Mouse (Mus musculus): ENCODE data around the gene Col9a2. TPM values are rescaled to one million over a fixed set of nuclear protein-coding genes. Genes with fewer than 3 reads are reported as not detected.
"Not testable (repeated sequence)": the region's sequence is repeated elsewhere in the genome, so short reads cannot be mapped to it uniquely, and the experiment has no call there.

Gene Col9a2
- polyA plus RNA-seq, 1 experiment from 2014 or later: 97.9 TPM

DNA sequence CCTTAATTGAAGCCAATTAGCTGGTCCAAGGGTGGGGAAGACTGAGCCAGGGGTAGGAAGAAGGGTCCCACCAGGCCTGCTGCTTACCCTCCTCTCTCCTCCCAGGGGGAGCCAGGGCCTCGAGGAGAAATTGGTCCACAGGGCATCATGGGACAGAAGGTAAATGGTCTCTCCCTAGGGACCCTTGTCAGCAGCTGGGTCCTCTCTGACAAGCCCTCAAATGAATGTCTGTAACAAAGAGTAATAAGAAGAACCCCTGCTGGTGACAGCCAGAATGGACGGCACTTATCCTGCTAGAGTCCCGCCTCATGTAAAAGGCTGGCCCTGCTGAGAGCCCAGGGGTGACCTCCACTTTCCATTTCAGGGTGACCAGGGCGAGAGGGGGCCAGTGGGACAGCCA is 12.7 kb downstream of the Col9a2 start:
- Histone ChIP-seq H3K27ac (replicated peaks) (no peak overlapping the region), H3K9ac (no peak overlapping the region), H3K27me3 (no peaks in the 10 kb centered on the region), H3K4me2 (replicated peaks) (no peak overlapping the region), H3K4me3 (replicated peaks) (no peak overlapping the region), H3K4me1 (peaks cover 11% of the 10 kb centered on the region; the same call in 1 of the 2 replicates), H3K36me3 (no peaks in the 10 kb centered on the region), H3K9me3 (replicated peaks) (no peaks in the 10 kb centered on the region)
- peak; percentile 48; the same call in 1 of the 2 replicates for ATAC-seq (ENCODE audit: insufficient number of reproducible peaks, low FRiP score, low TSS enrichment, low read depth)
- WGBS: 40% methylated on average over 4 of the region's 4 CpGs

DNA sequence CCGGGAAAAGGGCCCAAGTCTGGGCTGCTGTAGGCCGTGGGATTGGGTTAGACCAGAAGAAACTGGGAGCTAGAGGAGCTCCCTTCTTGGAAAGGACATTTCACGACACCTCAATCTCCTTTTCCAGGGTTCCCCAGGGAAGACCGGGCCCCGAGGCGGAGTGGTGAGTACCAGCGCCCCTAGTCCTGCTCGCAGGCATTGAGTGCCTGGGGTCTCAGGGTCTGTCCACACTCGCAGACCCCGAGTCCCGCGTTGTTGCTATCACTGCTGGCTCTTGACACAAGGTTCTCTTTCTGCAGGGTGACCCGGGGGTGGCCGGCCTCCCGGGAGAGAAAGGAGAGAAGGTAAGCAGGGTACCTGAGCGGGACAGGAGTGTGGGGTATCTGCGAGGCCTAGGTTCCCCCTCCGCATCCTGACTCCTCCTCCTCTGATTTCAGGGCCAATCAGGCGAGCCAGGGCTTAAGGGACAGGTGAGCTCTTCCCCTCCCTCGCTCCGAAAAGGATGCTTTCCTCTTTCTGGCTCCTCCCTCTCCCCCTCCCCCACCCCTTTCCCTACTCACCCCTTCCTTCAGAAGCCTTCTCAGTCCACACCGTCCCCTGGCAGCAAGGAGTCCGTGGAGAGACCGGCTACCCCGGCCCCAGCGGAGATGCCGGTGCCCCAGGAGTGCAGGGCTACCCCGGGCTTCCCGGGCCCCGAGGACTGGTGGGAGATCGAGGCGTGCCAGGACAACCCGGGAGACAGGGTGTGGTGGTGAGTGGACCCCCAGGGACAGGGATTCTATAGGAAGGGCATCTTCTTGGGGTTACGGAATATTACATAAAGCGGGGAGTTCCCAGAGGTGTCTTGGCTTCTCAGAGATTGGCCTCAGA is 13.5 kb downstream of the Col9a2 start:
- 11% methylated on average over 35 of the region's 35 CpGs for WGBS
- Histone ChIP-seq H3K27me3 (no peaks in the 10 kb centered on the region), H3K4me1 (peaks cover 11% of the 10 kb centered on the region; the same call in 1 of the 2 replicates), H3K4me2 (replicated peaks) (peak overlapping the region; percentile 33), H3K36me3 (no peaks in the 10 kb centered on the region), H3K9me3 (replicated peaks) (no peaks in the 10 kb centered on the region), H3K27ac (replicated peaks) (no peak overlapping the region), H3K9ac (no peak overlapping the region), H3K4me3 (replicated peaks) (peak overlapping the region; percentile 12)
- 0 out of 2 replicates have a peak, but pooled peaks have one; percentile 15 for ATAC-seq (ENCODE audit: insufficient number of reproducible peaks, low FRiP score, low TSS enrichment, low read depth)

DNA sequence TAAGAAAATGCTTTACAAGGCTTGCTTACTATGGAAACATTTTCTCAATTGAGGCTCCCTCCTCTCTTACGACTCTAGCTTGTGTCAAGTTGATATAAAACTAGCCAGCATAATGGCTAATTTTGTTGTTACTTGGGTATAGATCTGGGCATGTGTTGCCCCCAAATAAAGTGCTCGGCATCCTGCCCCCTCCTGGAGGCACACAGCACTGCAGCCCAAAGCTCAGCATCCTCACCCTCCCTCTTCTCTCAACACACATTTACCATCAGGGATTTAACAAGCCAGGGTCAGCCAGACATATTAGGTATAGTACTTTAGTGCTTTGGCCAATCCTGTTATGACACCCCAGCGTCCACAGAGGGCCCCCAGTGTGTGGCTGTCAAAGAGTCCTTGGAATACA is 17.2 kb downstream of the Col9a2 start:
- no peak overlapping the region for H3K9ac ChIP-seq
- H3K27me3 ChIP-seq: no peaks in the 10 kb centered on the region
- peaks cover 12% of the 10 kb centered on the region for H3K36me3 ChIP-seq
- peaks cover 11% of the 10 kb centered on the region; the same call in 1 of the 2 replicates for H3K4me1 ChIP-seq
- H3K9me3 ChIP-seq (replicated peaks): no peaks in the 10 kb centered on the region
- WGBS: 52% methylated on average over 3 of the region's 3 CpGs
- no peak for ATAC-seq (ENCODE audit: insufficient number of reproducible peaks, low FRiP score, low TSS enrichment, low read depth)
- H3K4me3 ChIP-seq (replicated peaks): no peak overlapping the region
- H3K27ac ChIP-seq (replicated peaks): no peak overlapping the region
- H3K4me2 ChIP-seq (replicated peaks): no peak overlapping the region

DNA sequence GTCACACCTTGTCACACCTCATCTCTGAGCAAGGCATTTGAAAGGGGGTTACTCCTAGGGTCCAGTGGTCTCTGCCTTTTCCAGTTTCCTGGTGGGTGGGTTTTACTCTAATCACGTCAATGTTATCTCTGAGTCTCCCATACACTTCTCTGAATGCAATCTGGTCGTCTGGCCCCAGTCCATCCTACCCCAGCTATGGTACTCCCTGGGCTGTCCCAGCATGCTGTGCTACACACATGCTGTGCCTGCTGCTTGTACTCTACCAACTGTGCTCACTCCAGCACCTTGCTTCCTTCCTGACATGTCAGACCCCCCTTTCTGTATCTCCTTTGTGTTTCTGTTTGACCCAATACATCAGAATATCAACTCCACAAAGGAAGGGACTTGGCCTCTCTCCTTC is 17.8 kb downstream of the Col9a2 start:
- peaks cover 13% of the 10 kb centered on the region for H3K36me3 ChIP-seq
- H3K27me3 ChIP-seq: no peaks in the 10 kb centered on the region
- H3K27ac ChIP-seq (replicated peaks): no peak overlapping the region
- no peaks in the 10 kb centered on the region for H3K9me3 ChIP-seq (replicated peaks)
- ATAC-seq (ENCODE audit: insufficient number of reproducible peaks, low FRiP score, low TSS enrichment, low read depth): no peak
- H3K9ac ChIP-seq: no peak overlapping the region
- no peak overlapping the region for H3K4me2 ChIP-seq (replicated peaks)
- 58% methylated on average over 2 of the region's 2 CpGs for WGBS
- peaks cover 11% of the 10 kb centered on the region; the same call in 1 of the 2 replicates for H3K4me1 ChIP-seq
- H3K4me3 ChIP-seq (replicated peaks): no peak overlapping the region

DNA sequence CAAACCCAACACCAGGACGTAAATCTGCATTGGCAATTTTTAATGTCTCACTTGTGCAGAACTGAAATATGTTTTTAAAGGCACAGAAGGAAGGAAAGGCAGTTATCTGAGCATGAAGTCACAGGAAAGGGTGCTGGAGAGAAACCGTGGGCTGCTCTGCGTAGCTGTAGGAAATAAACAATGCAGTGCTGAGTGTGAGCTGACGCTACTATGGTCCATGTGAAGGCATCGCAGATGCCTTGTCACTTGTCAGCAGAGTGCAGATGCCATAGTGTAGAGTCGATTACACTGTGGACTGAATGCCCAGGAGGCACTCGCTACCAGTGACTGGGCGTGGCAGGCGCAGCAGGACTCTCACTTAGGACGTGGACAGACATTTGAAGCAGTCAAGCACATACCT is 20.0 kb downstream of the Col9a2 start:
- H3K4me2 ChIP-seq (replicated peaks); H3K4me3 ChIP-seq (replicated peaks); H3K9me3 ChIP-seq (replicated peaks); H3K4me1 ChIP-seq; ATAC-seq (ENCODE audit: insufficient number of reproducible peaks, low FRiP score, low TSS enrichment, low read depth); H3K27ac ChIP-seq (replicated peaks); H3K27me3 ChIP-seq; H3K9ac ChIP-seq: not testable (repeated sequence)
- H3K36me3 ChIP-seq: peaks cover 29% of the 10 kb centered on the region
- 91% methylated on average over 10 of the region's 10 CpGs for WGBS

DNA sequence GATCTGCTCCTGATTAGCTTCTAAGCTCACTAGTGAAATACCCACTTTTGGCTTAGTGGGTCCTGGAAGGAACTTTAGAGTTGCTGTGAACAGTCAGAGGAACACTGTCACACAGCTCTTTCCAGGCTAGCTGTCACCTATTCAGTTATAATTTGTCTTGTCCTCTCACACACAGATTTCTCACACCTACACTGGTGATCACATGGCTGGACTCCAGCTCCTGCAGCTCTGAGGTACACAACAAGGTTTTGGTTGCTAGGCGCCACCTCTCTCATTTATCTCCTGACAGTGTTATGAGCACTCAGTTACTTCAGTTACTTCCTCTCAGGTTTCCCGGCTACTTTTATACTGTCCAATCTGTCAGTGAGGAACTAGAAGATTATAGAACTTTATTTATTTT is 26.2 kb downstream of the Col9a2 start:
- Histone ChIP-seq H3K9ac (no peak overlapping the region), H3K9me3 (replicated peaks) (no peaks in the 10 kb centered on the region), H3K27ac (replicated peaks) (no peak overlapping the region), H3K36me3 (peaks cover 47% of the 10 kb centered on the region), H3K4me2 (replicated peaks) (no peak overlapping the region), H3K4me3 (replicated peaks) (no peak overlapping the region), H3K4me1 (no peaks in the 10 kb centered on the region), H3K27me3 (no peaks in the 10 kb centered on the region)
- WGBS: 90% methylated on average over 2 of the region's 2 CpGs
- no peak for ATAC-seq (ENCODE audit: insufficient number of reproducible peaks, low FRiP score, low TSS enrichment, low read depth)

DNA sequence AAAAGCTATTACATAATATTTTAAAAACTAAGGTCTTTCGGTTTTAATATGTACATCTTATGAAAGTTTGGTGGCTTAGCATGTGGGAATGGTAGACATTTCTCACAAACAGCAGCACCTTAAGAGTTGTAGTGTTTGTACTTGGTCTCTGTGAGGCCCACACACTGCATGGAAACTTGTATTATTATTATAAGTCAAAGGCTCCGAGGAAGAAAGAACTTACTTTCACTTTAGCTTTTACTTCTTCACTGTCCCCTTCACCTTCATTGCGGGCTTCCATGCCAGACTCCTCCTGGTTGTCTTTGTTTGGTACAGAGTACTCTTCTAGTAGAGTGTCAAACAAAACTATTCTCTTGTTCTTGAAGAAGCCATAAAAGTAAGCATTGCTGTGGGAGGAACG is 35.1 kb downstream of the Col9a2 start:
- no peak for ATAC-seq (ENCODE audit: insufficient number of reproducible peaks, low FRiP score, low TSS enrichment, low read depth)
- H3K27me3 ChIP-seq: no peaks in the 10 kb centered on the region
- 93% methylated on average over 4 of the region's 4 CpGs for WGBS
- H3K27ac ChIP-seq (replicated peaks): no peak overlapping the region
- H3K4me1 ChIP-seq: no peaks in the 10 kb centered on the region
- no peak overlapping the region for H3K4me2 ChIP-seq (replicated peaks)
- no peak overlapping the region for H3K9ac ChIP-seq
- H3K9me3 ChIP-seq (replicated peaks): no peaks in the 10 kb centered on the region
- no peak overlapping the region for H3K4me3 ChIP-seq (replicated peaks)
- peaks cover 43% of the 10 kb centered on the region for H3K36me3 ChIP-seq

DNA sequence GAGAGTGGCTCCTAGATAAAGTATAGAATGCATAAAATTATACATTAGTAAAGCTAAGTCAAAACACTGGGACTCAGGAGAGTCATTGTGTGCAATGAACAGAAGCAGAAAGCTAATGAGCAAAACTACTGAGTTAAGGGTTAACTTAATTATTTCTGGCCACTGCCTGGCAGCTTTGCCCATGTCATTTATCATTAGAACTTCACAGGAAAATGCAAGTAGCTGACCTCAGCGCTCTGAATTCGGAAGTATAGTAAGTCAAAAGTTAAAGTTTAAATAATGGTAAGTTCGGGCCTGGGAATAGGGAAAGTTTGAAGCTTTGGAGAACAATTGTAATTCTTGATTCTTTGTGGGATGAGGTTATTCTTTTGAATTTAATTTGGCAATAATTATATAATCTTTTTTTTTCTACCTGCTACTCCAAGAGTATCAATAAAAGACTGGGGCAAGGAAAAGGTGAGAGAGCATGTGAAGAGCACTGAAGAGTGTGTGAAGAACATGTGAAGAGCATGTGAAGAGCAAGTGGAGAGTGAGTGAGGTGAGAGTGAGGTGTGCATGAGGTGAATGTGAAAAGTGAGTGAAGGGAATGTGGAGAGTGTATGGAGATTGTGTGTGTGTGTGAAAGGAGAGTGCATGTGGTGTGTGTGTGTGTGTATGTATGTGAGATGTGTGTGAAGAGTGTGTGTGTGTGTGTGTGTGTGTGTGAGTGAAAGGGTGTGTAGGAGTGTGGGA is 38.9 kb downstream of the Col9a2 start:
- Histone ChIP-seq H3K9me3 (replicated peaks) (no peaks in the 10 kb centered on the region), H3K4me1 (no peaks in the 10 kb centered on the region), H3K36me3 (peaks cover 51% of the 10 kb centered on the region), H3K9ac (no peak overlapping the region), H3K27me3 (no peaks in the 10 kb centered on the region), H3K4me3 (replicated peaks) (no peak overlapping the region), H3K27ac (replicated peaks) (no peak overlapping the region), H3K4me2 (replicated peaks) (no peak overlapping the region)
- WGBS: 85% methylated on average over 3 of the region's 3 CpGs
- no peak for ATAC-seq (ENCODE audit: insufficient number of reproducible peaks, low FRiP score, low TSS enrichment, low read depth)

DNA sequence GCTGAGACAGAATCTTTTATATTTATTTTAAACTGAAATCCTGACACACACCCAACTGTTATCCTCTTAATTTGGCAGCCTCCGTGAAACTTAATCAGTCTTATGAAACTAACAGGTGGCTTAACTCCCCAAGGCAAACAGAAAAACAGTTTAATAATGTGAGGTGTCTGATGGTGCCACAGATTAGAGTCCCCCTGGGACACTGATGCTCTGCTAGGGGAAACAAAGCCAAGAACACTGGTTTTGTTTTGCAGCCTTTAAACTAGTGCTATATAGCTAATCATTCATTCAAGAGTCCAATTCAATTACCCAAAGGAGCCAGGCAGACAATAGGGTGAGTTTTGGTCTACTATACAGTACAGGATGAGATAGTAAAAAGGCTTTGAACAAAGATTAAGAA is 41.2 kb downstream of the Col9a2 start:
- ATAC-seq (ENCODE audit: insufficient number of reproducible peaks, low FRiP score, low TSS enrichment, low read depth): 0 out of 2 replicates have a peak, but pooled peaks have one; percentile 15
- Histone ChIP-seq H3K36me3 (peaks cover 57% of the 10 kb centered on the region), H3K4me1 (no peaks in the 10 kb centered on the region)

DNA sequence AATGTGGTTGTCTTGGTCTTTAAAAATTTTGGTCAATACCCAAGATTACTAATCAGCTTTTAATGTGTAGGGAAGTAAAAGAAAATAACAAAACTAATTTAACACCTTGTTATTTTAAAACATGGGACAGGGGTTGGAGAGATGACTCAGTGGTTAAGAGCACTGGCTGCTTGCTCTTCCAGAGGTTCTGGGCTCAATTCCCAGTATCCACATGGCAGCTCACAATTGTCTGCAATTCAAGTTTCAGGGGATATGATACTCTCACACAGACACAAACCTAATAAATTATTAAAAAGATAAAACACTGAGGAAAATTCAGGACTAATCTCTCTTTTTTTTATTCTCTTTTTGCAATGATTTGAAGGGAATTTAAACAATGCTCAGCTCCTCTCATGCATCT is 45.3 kb downstream of the Col9a2 start:
- no peaks in the 10 kb centered on the region for H3K4me1 ChIP-seq
- H3K27me3 ChIP-seq: no peaks in the 10 kb centered on the region
- H3K9ac ChIP-seq: no peak overlapping the region
- ATAC-seq (ENCODE audit: insufficient number of reproducible peaks, low FRiP score, low TSS enrichment, low read depth): no peak
- H3K4me2 ChIP-seq (replicated peaks): no peak overlapping the region
- H3K36me3 ChIP-seq: peaks cover 58% of the 10 kb centered on the region
- no peak overlapping the region for H3K27ac ChIP-seq (replicated peaks)
- no peaks in the 10 kb centered on the region for H3K9me3 ChIP-seq (replicated peaks)
- H3K4me3 ChIP-seq (replicated peaks): no peak overlapping the region

More for the DNA sequence above, 41.2 kb downstream of the Col9a2 start:
- Histone ChIP-seq H3K9ac (no peak overlapping the region), H3K9me3 (replicated peaks) (no peaks in the 10 kb centered on the region), H3K27ac (replicated peaks) (no peak overlapping the region), H3K4me2 (replicated peaks) (no peak overlapping the region), H3K4me3 (replicated peaks) (no peak overlapping the region), H3K27me3 (no peaks in the 10 kb centered on the region)
- WGBS: 82% methylated on average over 1 of the region's 1 CpGs

DNA sequence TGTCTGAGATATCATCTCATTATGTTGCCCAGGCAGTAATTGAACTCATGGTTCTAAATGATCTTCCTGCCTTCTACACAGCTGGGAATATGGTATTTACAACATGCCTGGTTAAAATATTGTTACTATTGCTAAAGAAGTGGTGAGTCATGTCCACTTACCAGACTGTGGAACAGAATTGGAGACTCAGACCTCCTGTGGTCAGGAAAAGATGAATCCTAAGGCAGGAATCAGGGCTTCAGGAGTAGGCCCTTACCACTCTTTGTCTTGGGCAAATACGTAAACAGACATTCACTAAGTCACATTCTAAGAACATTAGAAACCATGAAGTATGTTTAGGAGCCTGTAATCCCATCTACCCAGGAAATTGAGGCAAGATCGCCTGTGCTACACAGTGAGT is 49.5 kb downstream of the Col9a2 start:
- H3K4me3 ChIP-seq (replicated peaks): no peak overlapping the region
- no peak overlapping the region for H3K27ac ChIP-seq (replicated peaks)
- 83% methylated on average over 2 of the region's 2 CpGs for WGBS
- H3K4me1 ChIP-seq: no peaks in the 10 kb centered on the region
- peaks cover 59% of the 10 kb centered on the region for H3K36me3 ChIP-seq
- no peak for ATAC-seq (ENCODE audit: insufficient number of reproducible peaks, low FRiP score, low TSS enrichment, low read depth)
- H3K9me3 ChIP-seq (replicated peaks): no peaks in the 10 kb centered on the region
- H3K4me2 ChIP-seq (replicated peaks): no peak overlapping the region
- H3K9ac ChIP-seq: no peak overlapping the region
- no peaks in the 10 kb centered on the region for H3K27me3 ChIP-seq

All from embryonic facial prominence, embryonic 15.5 days (tissue).